Mouse (Mus musculus): ENCODE measurements at regions not wholly inside any gene's neighbourhood (a gene's known extent, or its start where the extent isn't known, plus 50 kb on each side); places are given as distances from the start of the nearest gene placed in this dataset.

GRCm38 (mm10) chr4:64335814-64336213, 289.0 kb upstream of the Tnc start:
- DNase-seq = no peak

GRCm38 (mm10) chr4:64330213-64330612, 283.4 kb upstream of the Tnc start:
- no peak for DNase-seq

GRCm38 (mm10) chr4:64324391-64324790, 277.6 kb upstream of the Tnc start:
- DNase-seq = no peak

GRCm38 (mm10) chr4:64316553-64317347, 269.9 kb upstream of the Tnc start:
- DNase-seq = no peak

- no peak for DNase-seq
Observed at GRCm38 (mm10) chr4:64296941-64297340, 250.1 kb upstream of the Tnc start.

- DNase-seq = peak; percentile 25 to 43
Observed at GRCm38 (mm10) chr4:64282471-64282870, 235.7 kb upstream of the Tnc start.

- no peak for DNase-seq
Observed at GRCm38 (mm10) chr4:64276980-64277379, 230.2 kb upstream of the Tnc start.

- no peak for DNase-seq
Observed at GRCm38 (mm10) chr4:64274291-64274960, 227.6 kb upstream of the Tnc start.

GRCm38 (mm10) chr4:64269846-64270245, 223.0 kb upstream of the Tnc start:
- no peak for DNase-seq

GRCm38 (mm10) chr4:64269117-64269516, 222.3 kb upstream of the Tnc start:
- DNase-seq = no peak

- no peak for DNase-seq
Observed at GRCm38 (mm10) chr4:64260473-64260872, 213.7 kb upstream of the Tnc start.

- DNase-seq = no peak
Observed at GRCm38 (mm10) chr4:64260188-64260444, 213.3 kb upstream of the Tnc start.

GRCm38 (mm10) chr4:64259348-64260187, 212.8 kb upstream of the Tnc start:
- no peak for DNase-seq

- no peak for DNase-seq
Observed at GRCm38 (mm10) chr4:64255253-64255652, 208.4 kb upstream of the Tnc start.

- DNase-seq = no peak
Observed at GRCm38 (mm10) chr4:64250691-64251090, 203.9 kb upstream of the Tnc start.

- no peak for DNase-seq
Observed at GRCm38 (mm10) chr4:64238196-64238740, 191.5 kb upstream of the Tnc start.

GRCm38 (mm10) chr4:64235534-64235933, 188.7 kb upstream of the Tnc start:
- no peak for DNase-seq

GRCm38 (mm10) chr4:64232159-64232558, 185.3 kb upstream of the Tnc start:
- no peak for DNase-seq

- DNase-seq = no peak
Observed at GRCm38 (mm10) chr4:64228341-64228740, 181.5 kb upstream of the Tnc start.

- DNase-seq = no peak
Observed at GRCm38 (mm10) chr4:64226635-64227034, 179.8 kb upstream of the Tnc start.

GRCm38 (mm10) chr4:64224918-64225317, 178.1 kb upstream of the Tnc start:
- no peak for DNase-seq

- no peak for DNase-seq
Observed at GRCm38 (mm10) chr4:64219802-64220201, 173.0 kb upstream of the Tnc start.

Measured in heart, adult 18-20 months (tissue).